Mouse (Mus musculus): ENCODE measurements at regions not wholly inside any gene's neighbourhood (a gene's known extent, or its start where the extent isn't known, plus 50 kb on each side); places are given as distances from the start of the nearest gene placed in this dataset.

DNA sequence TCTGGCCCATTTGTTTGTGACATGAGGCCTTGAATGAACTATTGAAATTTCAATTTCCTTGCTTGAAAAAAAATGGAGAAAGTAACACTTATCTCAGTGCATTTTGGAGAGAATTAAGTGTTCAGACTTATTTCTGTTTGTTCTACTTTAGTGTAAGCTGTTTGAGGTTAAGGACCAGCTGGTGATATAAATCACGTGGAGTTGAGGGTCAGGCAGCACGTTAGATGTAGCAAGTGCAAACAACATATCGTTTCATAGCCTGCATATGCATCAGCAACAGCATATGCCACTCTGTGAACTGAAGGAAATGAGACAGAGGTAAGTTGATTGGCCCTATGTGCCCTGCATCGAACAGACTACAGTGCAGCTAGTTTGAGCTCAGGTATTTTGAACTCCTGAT, 90.7 kb upstream of the Osmr start:
- TF ChIP-seq CTCF (conservative IDR thresholded peaks at IDR 0.05; ENCODE audit: low read length) (no peak), NANOG (IDR thresholded peaks at IDR 0.05; ENCODE audit: borderline replicate concordance, low read length) (no peak), POU5F1 (IDR thresholded peaks at IDR 0.05; ENCODE audit: borderline replicate concordance, low read length) (no peak)
